Comparison of ENCODE assay signal across 8 mouse cellular contexts in genomic region chr3:96284457-96284856, GRCm38 (mm10). TPM values are rescaled to one million over a fixed set of nuclear protein-coding genes. Genes with fewer than 3 reads are reported as not detected.
DNase-seq lines count a peak whose midpoint lies in the region; ATAC-seq and TF ChIP-seq lines count a peak whose summit lies in the region.

No protein-coding gene starts in this region.

- no peaks in the 10 kb centered on the region for H3K4me1 ChIP-seq in heart, embryonic 11.5 days (ENCODE audit: control insufficient read depth, insufficient read depth, low read length)
- no peaks in the 10 kb centered on the region for H3K4me1 ChIP-seq in cortical plate, adult 2 months (ENCODE audit: control insufficient read depth, insufficient read depth, low read length)
- no peaks in the 10 kb centered on the region for H3K4me1 ChIP-seq in kidney, postnatal 0 days (replicated peaks; ENCODE audit: insufficient read depth, low read length)

- no peak overlapping the region for H3K4me3 ChIP-seq in heart, embryonic 11.5 days (ENCODE audit: low read depth, low read length)
- H3K4me3 ChIP-seq in cortical plate, adult 2 months (ENCODE audit: insufficient read depth, low read length), result no peak overlapping the region
- no peak overlapping the region for H3K4me3 ChIP-seq in kidney, postnatal 0 days (replicated peaks; ENCODE audit: low read depth, low read length)

- peaks cover 20% of the 10 kb centered on the region for H3K27me3 ChIP-seq in heart, embryonic 11.5 days (ENCODE audit: control insufficient read depth, insufficient read depth, low read length)
- peaks cover 12% of the 10 kb centered on the region; the same call in 1 of the 2 replicates for H3K27me3 ChIP-seq in kidney, postnatal 0 days (ENCODE audit: insufficient read depth, low read length)

- DNase-seq in heart, adult 11 months, result no peak
- DNase-seq in A20 (ENCODE audit: low read depth, low spot score), result peak; percentile 44
- peak; percentile 86 for DNase-seq in kidney, postnatal 0 days (ENCODE audit: low spot score)
- peak; percentile 32 for DNase-seq in right cerebral cortex, postnatal 14 days
- DNase-seq in urinary bladder, adult 2 months (ENCODE audit: low spot score), result no peak

- no peaks in the 10 kb centered on the region for H3K36me3 ChIP-seq in heart, embryonic 11.5 days (ENCODE audit: control insufficient read depth, insufficient read depth, low read length)
- no peaks in the 10 kb centered on the region for H3K36me3 ChIP-seq in kidney, postnatal 0 days (ENCODE audit: insufficient read depth, low read length)

- no peak for TF ChIP-seq POLR2A in cortical plate, adult 2 months (IDR thresholded peaks at IDR 0.05; ENCODE audit: extremely low read depth, insufficient read depth, low read length)

- H3K27ac ChIP-seq in heart, embryonic 11.5 days (ENCODE audit: low read depth, low read length), result no peak overlapping the region
- H3K27ac ChIP-seq in cortical plate, adult 2 months (ENCODE audit: insufficient read depth, low read length), result no peak overlapping the region
- no peak overlapping the region for H3K27ac ChIP-seq in kidney, postnatal 0 days

- TF ChIP-seq CTCF in cortical plate, adult 2 months (IDR thresholded peaks at IDR 0.05; ENCODE audit: extremely low read depth, insufficient read depth, low read length), result peak; percentile 64
- peak; percentile 84 for TF ChIP-seq CTCF in kidney, postnatal 0 days (IDR thresholded peaks at IDR 0.05; ENCODE audit: low read depth)

- H3K4me2 ChIP-seq in heart, embryonic 11.5 days, result peak overlapping the region; percentile 41
- peak overlapping the region; percentile 30; the same call in 1 of the 2 replicates for H3K4me2 ChIP-seq in kidney, postnatal 0 days (ENCODE audit: low read length)

- H3K9ac ChIP-seq in heart, embryonic 11.5 days (ENCODE audit: low read depth, low read length), result no peak overlapping the region
- no peak overlapping the region for H3K9ac ChIP-seq in kidney, postnatal 0 days (ENCODE audit: low read depth, low read length)

- H3K9me3 ChIP-seq in heart, embryonic 11.5 days (replicated peaks; ENCODE audit: control insufficient read depth, low read length), result no peaks in the 10 kb centered on the region
- no peaks in the 10 kb centered on the region for H3K9me3 ChIP-seq in kidney, postnatal 0 days (replicated peaks; ENCODE audit: low read length)

- 14% methylated on average over 4 of the region's 4 CpGs for WGBS in heart, embryonic 11.5 days (ENCODE audit: insufficient replicate concordance)
- WGBS in kidney, postnatal 0 days, result 11% methylated on average over 4 of the region's 4 CpGs

- no peak for ATAC-seq in heart, embryonic 11.5 days (replicated peaks; ENCODE audit: insufficient number of reproducible peaks, low FRiP score, low TSS enrichment)
- ATAC-seq in kidney, postnatal 0 days (replicated peaks; ENCODE audit: low FRiP score, low read depth), result no peak
- no peak for ATAC-seq in activated CD4-positive, CD25-positive, alpha-beta regulatory T cell, adult 4 months

RNA-seq across cellular contexts. Expression of gene Fcgr1, which starts 9.3 kb away (rescaled TPM):
- 0.89 and 1.3 TPM in 2 replicates for polyA plus RNA-seq in heart, embryonic 11.5 days (2014; fragmentation: Nextera tagmentation; extraction: Ambion mirVana)
- polyA plus RNA-seq in cortical plate, adult 2 months (2012; rRNA removed), result 3.6 and 5.1 TPM in 2 replicates
- 2.0 and 2.5 TPM in 2 replicates for polyA plus RNA-seq in kidney, postnatal 0 days (2015; fragmentation: Nextera tagmentation; extraction: Ambion mirVana)
- not detected for polyA plus RNA-seq in activated CD4-positive, CD25-positive, alpha-beta regulatory T cell, adult 4 months (2017; shearing (Covaris generic))
- 4.9 and 5.6 TPM in 2 replicates for polyA plus RNA-seq in urinary bladder, adult 2 months (2012; rRNA removed)

RNA-seq across cellular contexts. Expression of gene Hist2h2bb, which starts 14.9 kb away (rescaled TPM):
- polyA plus RNA-seq in heart, embryonic 11.5 days (2014; fragmentation: Nextera tagmentation; extraction: Ambion mirVana), result 6.6 and 7.1 TPM in 2 replicates
- polyA plus RNA-seq in cortical plate, adult 2 months (2012; rRNA removed), result 3.7 and 6.7 TPM in 2 replicates
- polyA plus RNA-seq in kidney, postnatal 0 days (2015; fragmentation: Nextera tagmentation; extraction: Ambion mirVana), result 4.9 and 5.4 TPM in 2 replicates
- 10 to 100 TPM in 1 of 2 experiments, 1 to 10 TPM in 1; 5.2 to 11.1 TPM for polyA plus RNA-seq in activated CD4-positive, CD25-positive, alpha-beta regulatory T cell, adult 4 months (2017; shearing (Covaris generic))
- polyA plus RNA-seq in urinary bladder, adult 2 months (2012; rRNA removed), result 0.69 TPM in 1 of 2 replicates, not detected in the other

RNA-seq across cellular contexts. Expression of gene Hist2h3b, which starts 16.0 kb away (rescaled TPM):
- 24.3 and 29.5 TPM in 2 replicates for polyA plus RNA-seq in heart, embryonic 11.5 days (2014; fragmentation: Nextera tagmentation; extraction: Ambion mirVana)
- polyA plus RNA-seq in cortical plate, adult 2 months (2012; rRNA removed), result 3.3 and 9.5 TPM in 2 replicates
- 34.6 and 36.5 TPM in 2 replicates for polyA plus RNA-seq in kidney, postnatal 0 days (2015; fragmentation: Nextera tagmentation; extraction: Ambion mirVana)
- polyA plus RNA-seq in activated CD4-positive, CD25-positive, alpha-beta regulatory T cell, adult 4 months (2017; shearing (Covaris generic)), result 10 to 100 TPM; 23.4 to 32.3 TPM
- 1.9 and 3.2 TPM in 2 replicates for polyA plus RNA-seq in urinary bladder, adult 2 months (2012; rRNA removed)

RNA-seq across cellular contexts. Expression of gene Hist2h4, which starts 21.3 kb away (rescaled TPM):
- polyA plus RNA-seq in heart, embryonic 11.5 days (2014; fragmentation: Nextera tagmentation; extraction: Ambion mirVana), result 1.3 and 2.7 TPM in 2 replicates
- 3.1 and 3.6 TPM in 2 replicates for polyA plus RNA-seq in cortical plate, adult 2 months (2012; rRNA removed)
- polyA plus RNA-seq in kidney, postnatal 0 days (2015; fragmentation: Nextera tagmentation; extraction: Ambion mirVana), result 9.6 and 9.9 TPM in 2 replicates
- 1 to 10 TPM; 1.9 to 2.2 TPM for polyA plus RNA-seq in activated CD4-positive, CD25-positive, alpha-beta regulatory T cell, adult 4 months (2017; shearing (Covaris generic))
- polyA plus RNA-seq in urinary bladder, adult 2 months (2012; rRNA removed), result 1.4 and 1.6 TPM in 2 replicates

RNA-seq across cellular contexts. Expression of gene Hist2h3c1, which starts 38.0 kb away (rescaled TPM):
- polyA plus RNA-seq in heart, embryonic 11.5 days (2014; fragmentation: Nextera tagmentation; extraction: Ambion mirVana), result 0.66 and 1.2 TPM in 2 replicates
- polyA plus RNA-seq in cortical plate, adult 2 months (2012; rRNA removed), result not detected in 2 replicates
- polyA plus RNA-seq in kidney, postnatal 0 days (2015; fragmentation: Nextera tagmentation; extraction: Ambion mirVana), result 0.62 and 1.0 TPM in 2 replicates
- not detected for polyA plus RNA-seq in activated CD4-positive, CD25-positive, alpha-beta regulatory T cell, adult 4 months (2017; shearing (Covaris generic))
- polyA plus RNA-seq in urinary bladder, adult 2 months (2012; rRNA removed), result not detected in 2 replicates

Comparison
In these comparisons a context has a peak if more than half of its experiments do, and no peak if none do; other contexts are left out.
1. DNase-seq: peak in A20 (single experiment), kidney, postnatal 0 days (single experiment) and right cerebral cortex, postnatal 14 days (single experiment); none in heart, adult 11 months (single experiment) and urinary bladder, adult 2 months (single experiment).